Mouse (Mus musculus) liver, embryonic 13.5 days (tissue): Measurements from ENCODE around the gene Sytl3. TPM values are rescaled to one million over a fixed set of nuclear protein-coding genes. Genes with fewer than 3 reads are reported as not detected.
A peak's percentile ranks its signal among the peaks of the same experiment; 100 is the strongest.

Experiments
- ATAC-seq: fragments of 200-750 bp; cut with Nextera tagmentation; 2 replicates; pipeline ENCODE4 v1.8.0; 2017; ENCODE audit warnings: low read depth, mild to moderate bottlenecking, moderate number of reproducible peaks, moderate library complexity
- DNase-seq: peaks from one replicate; pipeline ENCODE4 v3.0.0; 2022
- H3K27ac ChIP-seq: fragments of 300-500 bp; sonication (generic); 2 replicates; pipeline ENCODE4 v1.5.1; 2015; ENCODE audit warnings: moderate library complexity, mild to moderate bottlenecking, inconsistent platforms
- H3K27me3 ChIP-seq: fragments of 300-500 bp; sonication (generic); 2 replicates; pipeline ENCODE4 v1.6.1; 2015; ENCODE audit warnings: mild to moderate bottlenecking, inconsistent platforms
- H3K36me3 ChIP-seq: fragments of 300-500 bp; sonication (generic); 2 replicates; pipeline ENCODE4 v1.6.1; 2015; ENCODE audit warnings: mild to moderate bottlenecking, inconsistent platforms
- H3K4me1 ChIP-seq: fragments of 300-500 bp; sonication (generic); replicated peaks from 2 replicates; pipeline ENCODE4 v1.6.1; 2015; ENCODE audit warnings: inconsistent platforms
- H3K4me2 ChIP-seq: fragments of 300-500 bp; sonication (generic); 2 replicates; pipeline ENCODE4 v1.6.1; 2015; ENCODE audit warnings: inconsistent platforms, mild to moderate bottlenecking, moderate library complexity
- H3K4me3 ChIP-seq: fragments of 300-500 bp; sonication (generic); replicated peaks from 2 replicates; pipeline ENCODE4 v1.5.1; 2015; ENCODE audit warnings: mild to moderate bottlenecking, inconsistent platforms
- H3K9ac ChIP-seq: fragments of 300-500 bp; sonication (generic); 2 replicates; pipeline ENCODE4 v1.6.1; 2015; ENCODE audit warnings: mild to moderate bottlenecking, inconsistent platforms
- H3K9me3 ChIP-seq: fragments of 300-500 bp; sonication (generic); replicated peaks from 2 replicates; pipeline ENCODE4 v1.6.1; 2016; ENCODE audit warnings: inconsistent platforms
- WGBS: fragments of 180-500 bp; shearing (Covaris S2); methylation state at CpG from one replicate; pipeline ENCODE4 v1.1.7; 2015; ENCODE audit not compliant: insufficient replicate concordance; 5-methylcytosine and 5-hydroxymethylcytosine counted together
- polyA plus RNA-seq: library from polyadenylated mRNA; unstranded; fragments of >200 nt; fragmentation: Nextera tagmentation; extraction: Ambion mirVana; gene quantifications from 2 replicates; pipeline ENCODE4 v1.2.1, GENCODE M21; 2015

The Sytl3 gene
- polyA plus RNA-seq, 1 experiment from 2014 or later = 0.08 TPM

- peak overlapping the region; percentile 92 for H3K4me2 ChIP-seq
- H3K4me3 ChIP-seq = peak overlapping the region; percentile 89
- no peaks in the 10 kb centered on the region; the same call in 1 of the 2 replicates for H3K27me3 ChIP-seq
- under 1% methylated on average over 55 of the region's 58 CpGs for WGBS
- H3K36me3 ChIP-seq = no peaks in the 10 kb centered on the region
- ATAC-seq (peak; percentile 53), DNase-seq (peak; percentile 47)
- H3K27ac ChIP-seq = peak overlapping the region; percentile 92
- H3K9ac ChIP-seq = peak overlapping the region; percentile 91
- H3K9me3 ChIP-seq = no peaks in the 10 kb centered on the region
- peaks cover 44% of the 10 kb centered on the region for H3K4me1 ChIP-seq
Measured at GRCm38 (mm10) chr17:6783006-6783661, 124.2 kb downstream of the Sytl3 start.

- DNase-seq = no peak
- Histone ChIP-seq H3K27me3 (no peaks in the 10 kb centered on the region; the same call in 1 of the 2 replicates), H3K4me1 (peaks cover 38% of the 10 kb centered on the region), H3K4me3 (peak overlapping the region; percentile 89), H3K9ac (peak overlapping the region; percentile 91), H3K4me2 (peak overlapping the region; percentile 92), H3K9me3 (no peaks in the 10 kb centered on the region), H3K27ac (peak overlapping the region; percentile 92; the same call in 1 of the 2 replicates), H3K36me3 (no peaks in the 10 kb centered on the region)
- ATAC-seq = no peak
- 55% methylated on average over 10 of the region's 10 CpGs for WGBS
Measured at GRCm38 (mm10) chr17:6783756-6784357, 125.0 kb downstream of the Sytl3 start.

- Histone ChIP-seq H3K4me1 (peaks cover 11% of the 10 kb centered on the region), H3K36me3 (no peaks in the 10 kb centered on the region), H3K9ac (no peak overlapping the region), H3K9me3 (no peaks in the 10 kb centered on the region), H3K27me3 (peaks cover 3% of the 10 kb centered on the region), H3K4me3 (no peak overlapping the region), H3K27ac (no peak overlapping the region), H3K4me2 (no peak overlapping the region)
- 72% methylated on average over 4 of the region's 4 CpGs for WGBS
- ATAC-seq (no peak), DNase-seq (no peak)
Measured at GRCm38 (mm10) chr17:6787241-6787640, 128.3 kb downstream of the Sytl3 start.

Other genes with a start within 250 kb of the Sytl3 start
- gene Dynlt1b, start 229.0 kb upstream of the Sytl3 start, polyA plus RNA-seq = 205 and 224 TPM in 2 replicates
- gene Dynlt1c, start 57.4 kb upstream of the Sytl3 start, polyA plus RNA-seq = 5.0 and 6.4 TPM in 2 replicates
- gene Dynlt1f, start 3.2 kb upstream of the Sytl3 start, polyA plus RNA-seq = 94.4 and 98.1 TPM in 2 replicates
- gene Ezr, start 123.7 kb downstream of the Sytl3 start, polyA plus RNA-seq = 55.6 and 63.1 TPM in 2 replicates